Mouse (Mus musculus) thymus, adult 2 months (tissue): ENCODE data around the gene Mei1.

Source experiments
- CTCF ChIP-seq: fragments of 200-500 bp; IDR thresholded peaks from 2 replicates; pipeline ENCODE4 v1.5.1; 2012; ENCODE audit warnings: mild to moderate bottlenecking, control low read depth, low read length, moderate library complexity, borderline replicate concordance; ENCODE audit not compliant: control insufficient read depth, poor library complexity, insufficient read depth; ENCODE audit errors: extremely low read depth
- POLR2A ChIP-seq: fragments of 200-500 bp; IDR thresholded peaks from 2 replicates; pipeline ENCODE4 v1.6.1; 2012; ENCODE audit warnings: mild to moderate bottlenecking, low read length, control low read depth, moderate library complexity; ENCODE audit not compliant: control insufficient read depth, poor library complexity, insufficient read depth; ENCODE audit errors: extremely low read depth

DNA sequence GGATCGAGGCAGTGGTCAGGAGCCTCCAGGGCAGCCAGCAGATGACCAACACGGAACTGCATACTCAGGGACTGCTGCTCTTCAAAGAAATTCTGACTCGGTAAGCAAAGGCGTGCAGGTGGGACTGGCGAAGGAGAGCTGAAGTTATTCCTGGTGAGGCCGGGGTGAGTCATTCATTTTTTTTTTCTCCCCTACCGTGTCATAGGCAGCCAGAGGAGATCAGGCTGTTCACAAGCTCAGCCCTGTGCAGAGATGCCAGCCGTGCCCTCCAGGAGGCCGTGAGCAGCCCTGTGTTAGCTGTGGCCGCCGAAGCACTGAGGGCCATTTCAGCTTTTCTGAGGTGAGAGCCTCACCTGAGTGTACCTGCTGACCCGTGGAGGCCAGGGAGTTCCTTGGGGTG lies 16.3 kb downstream of the Mei1 start:
- TF ChIP-seq CTCF (no peak), POLR2A (no peak)
